Mouse (Mus musculus): ENCODE results near the gene Lce1f.

Gene Lce1f

DNA sequence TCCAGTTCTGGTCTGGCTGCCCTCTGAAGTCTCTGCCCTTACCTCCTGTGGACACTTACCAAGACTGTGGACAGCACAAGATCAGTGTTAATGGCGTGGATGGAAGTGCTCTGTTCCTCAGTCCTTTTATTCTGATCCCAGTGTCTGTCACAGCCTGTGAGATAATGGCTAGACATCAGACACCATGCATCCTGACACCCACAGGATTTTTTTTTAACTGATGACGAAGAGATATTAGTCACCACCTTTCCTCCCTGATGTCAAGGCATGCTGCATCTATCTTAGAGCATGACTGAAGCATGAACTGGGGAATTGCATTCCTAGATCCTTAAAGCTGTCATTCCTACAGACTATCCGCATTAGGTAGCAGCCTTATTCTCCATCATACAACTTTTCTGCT, at the start of gene Lce1f:
Lce1f (minus strand) TSS at position 101 of the 400 bp plus-strand sequence.
- no peak for DNase-seq

DNA sequence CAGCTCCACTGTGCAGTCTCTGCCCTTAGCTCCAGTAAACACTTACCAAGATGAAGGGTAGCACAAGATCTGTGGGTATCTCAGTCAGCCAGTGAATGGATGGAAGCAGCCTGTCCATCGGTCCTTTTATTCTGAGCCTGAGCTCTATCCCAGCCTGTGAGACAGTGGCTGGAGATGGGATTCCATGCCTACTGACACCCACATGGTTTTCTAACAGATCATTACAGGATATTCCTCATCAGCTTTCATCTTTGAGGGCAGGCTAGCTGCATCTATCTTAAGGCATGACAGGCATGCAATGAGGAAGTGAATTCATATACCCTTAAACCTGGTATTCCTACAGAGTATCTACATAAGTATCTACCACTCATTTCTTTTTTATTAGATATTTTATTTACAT, 44.8 kb upstream of the Lce1f start, which contains the start of gene Lce1h:
Lce1h (minus strand) TSS at position 101 of the 400 bp plus-strand sequence.
- DNase-seq = no peak

DNA sequence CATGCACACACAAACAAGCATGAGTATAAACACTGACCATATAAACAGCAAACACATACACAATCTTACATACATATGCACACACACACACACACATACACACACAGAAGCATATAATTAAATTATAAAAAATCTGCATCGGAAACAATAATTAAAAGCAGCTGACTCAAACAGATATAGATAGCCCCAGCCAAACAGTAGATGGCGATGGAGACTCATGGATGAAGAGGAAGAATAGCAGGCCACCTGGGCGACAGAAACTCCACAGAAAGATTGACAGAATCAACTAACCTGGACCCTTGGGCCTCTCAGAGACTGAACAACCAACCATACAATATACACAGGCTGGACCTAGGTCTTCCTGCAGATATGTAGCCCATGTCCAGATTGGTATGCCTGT, 33.0 kb upstream of the Lce1f start:
- no peak for DNase-seq

DNA sequence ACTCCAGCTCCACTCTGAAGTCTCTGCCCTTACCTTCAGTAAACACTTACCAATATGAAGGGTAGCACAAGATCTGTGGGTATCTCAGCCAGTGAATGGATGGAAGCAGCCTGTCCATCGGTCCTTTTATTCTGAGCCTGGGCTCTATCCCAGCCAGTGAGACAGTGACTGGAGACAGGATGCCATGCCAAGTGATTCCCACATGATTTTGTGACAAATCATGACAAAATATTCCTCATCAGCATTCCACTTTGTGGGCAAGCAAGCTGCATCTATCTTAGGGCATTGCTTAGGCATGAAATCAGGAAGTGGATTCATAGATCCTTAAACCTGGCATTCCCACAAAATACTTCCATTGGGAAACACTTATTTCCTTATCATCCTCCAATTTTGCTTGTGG, 32.1 kb upstream of the Lce1f start, which contains the start of gene Lce1g:
Lce1g (minus strand) TSS at position 101 of the 400 bp plus-strand sequence.
- DNase-seq = no peak

DNA sequence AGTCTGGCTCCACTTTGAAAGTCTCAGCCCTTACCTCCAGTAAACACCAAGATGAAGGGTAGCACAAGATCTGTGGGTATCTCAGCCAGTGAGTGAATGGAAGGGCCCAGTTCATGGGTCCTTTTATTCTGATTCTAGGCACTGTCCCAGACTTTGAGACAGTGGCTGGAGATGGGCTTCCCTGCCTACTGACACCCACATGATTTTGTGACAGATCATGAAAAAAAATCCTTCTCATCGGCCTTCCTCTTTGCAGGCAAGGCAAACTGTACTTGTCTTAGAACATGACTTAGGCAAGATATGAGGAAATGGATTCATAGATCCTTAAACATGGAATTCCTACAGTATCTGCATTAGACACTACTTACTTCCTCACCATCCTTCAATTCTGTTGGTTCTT, 18.8 kb upstream of the Lce1f start, which contains the start of gene Gm38119:
Gm38119 (minus strand) TSS at position 101 of the 400 bp plus-strand sequence.
- no peak for DNase-seq

DNA sequence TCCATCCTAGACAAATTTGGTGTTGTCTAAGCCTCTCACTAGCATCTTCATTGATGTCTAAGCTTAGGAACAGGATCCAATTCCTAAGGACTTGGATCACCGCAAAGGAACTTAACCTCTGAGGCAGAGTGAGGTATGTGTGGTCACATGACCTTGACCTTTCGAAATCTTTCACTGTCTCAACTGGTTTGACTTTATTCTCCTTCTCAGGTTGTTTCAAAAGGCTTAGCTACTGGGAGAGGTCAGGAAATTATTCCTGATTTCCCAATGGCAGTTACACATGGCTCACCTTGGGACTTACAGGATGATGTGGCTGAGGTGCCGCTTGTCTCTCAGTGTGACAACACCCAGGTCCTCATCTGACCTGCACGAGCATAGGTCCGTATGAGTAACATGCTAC, 2.5 kb upstream of the Lce1f start:
- DNase-seq = no peak

DNA sequence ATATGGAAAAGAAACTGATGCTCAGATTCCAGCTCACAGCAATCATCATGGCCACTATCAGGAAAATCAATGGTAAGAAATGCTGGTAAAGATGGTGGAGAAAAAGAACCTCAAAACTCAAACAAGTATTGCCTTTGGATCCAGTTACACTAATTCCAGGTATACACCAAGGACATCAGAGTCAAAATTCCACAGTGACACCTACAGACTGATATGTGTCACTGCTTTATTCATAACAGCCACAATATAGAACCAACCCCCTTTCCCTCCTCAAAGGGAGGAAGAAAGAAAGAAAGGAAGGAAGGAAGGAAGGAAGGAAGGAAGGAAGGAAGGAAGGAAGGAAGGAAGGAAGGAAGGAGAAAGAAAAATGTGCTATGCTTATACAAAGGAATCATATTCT, 5.0 kb downstream of the Lce1f start:
- no peak for DNase-seq

DNA sequence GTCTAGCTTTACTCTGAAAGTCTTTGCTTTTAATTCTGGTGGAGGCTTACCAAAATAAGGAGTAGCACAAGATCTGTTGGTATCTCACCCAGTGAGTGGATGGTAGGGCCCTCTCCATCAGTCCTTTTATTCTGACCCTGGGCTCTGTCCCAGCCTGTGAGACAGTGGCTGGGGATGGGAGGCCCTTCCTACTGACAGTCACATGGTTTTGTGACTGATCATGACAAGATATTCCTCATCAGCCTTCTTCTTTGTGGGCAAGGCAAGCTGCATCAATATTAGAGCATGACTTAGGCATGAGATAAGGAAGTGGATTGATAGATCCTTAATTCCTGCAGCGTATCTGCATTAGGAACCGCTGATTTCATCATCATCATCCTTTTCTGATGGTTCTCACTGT, 11.2 kb downstream of the Lce1f start, which contains the start of gene Lce1e:
Lce1e (minus strand) TSS at position 101 of the 400 bp plus-strand sequence.
- no peak for DNase-seq

DNA sequence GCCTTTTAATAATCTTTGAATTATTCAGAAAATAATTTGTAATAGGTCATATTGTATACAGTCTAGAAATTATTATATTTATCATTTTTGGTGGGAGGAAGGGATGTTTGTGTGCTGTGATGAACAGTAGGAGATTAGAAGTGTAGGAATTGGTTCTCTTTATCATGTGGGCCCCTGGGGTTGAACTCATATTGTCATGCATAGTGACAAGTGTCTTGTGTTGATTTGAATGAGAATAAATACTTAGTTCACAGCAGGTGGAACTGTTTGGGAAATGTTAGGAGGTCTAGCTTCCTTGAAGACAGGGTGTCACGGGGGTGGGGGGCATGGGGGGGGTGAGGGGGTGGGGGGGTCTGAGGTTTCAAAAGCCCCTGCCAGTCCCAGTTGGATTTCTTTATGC, 25.5 kb downstream of the Lce1f start:
- DNase-seq = no peak

DNA sequence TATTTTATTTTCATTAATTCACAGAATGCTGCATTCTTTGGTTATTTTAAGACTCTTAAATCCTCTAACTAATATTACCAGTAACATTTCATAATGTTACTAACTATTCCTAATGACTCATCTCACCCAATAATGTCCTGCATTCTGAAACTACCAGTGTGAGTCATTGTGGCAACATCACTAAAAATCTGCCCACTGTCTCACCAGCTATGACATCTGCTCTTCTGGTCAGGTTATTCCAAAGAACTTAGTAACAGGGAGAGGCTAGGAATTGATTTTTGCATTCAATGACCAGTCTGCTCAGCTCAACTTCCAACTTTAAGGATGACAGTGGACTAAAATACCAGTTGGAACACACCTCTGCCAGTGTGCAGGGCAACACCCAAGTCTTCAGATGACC, 28.5 kb downstream of the Lce1f start:
- no peak for DNase-seq

DNA sequence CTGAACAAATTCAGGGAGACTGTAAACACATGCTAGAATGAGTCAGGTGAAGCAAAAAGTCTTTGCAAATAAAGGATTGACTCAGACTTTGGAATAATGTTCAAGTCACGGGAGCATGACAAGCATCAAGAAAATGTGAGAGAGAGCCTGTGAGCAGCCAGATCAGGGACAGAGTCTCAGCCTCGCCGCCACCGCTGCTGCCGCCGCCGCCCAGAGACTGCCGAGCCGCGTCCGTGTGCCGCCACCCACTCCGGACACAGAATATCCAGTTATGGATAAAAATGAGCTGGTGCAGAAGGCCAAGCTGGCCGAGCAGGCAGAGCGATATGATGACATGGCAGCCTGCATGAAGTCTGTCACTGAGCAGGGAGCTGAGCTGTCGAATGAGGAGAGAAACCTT, 31.0 kb downstream of the Lce1f start:
- DNase-seq = peak; percentile 14

DNA sequence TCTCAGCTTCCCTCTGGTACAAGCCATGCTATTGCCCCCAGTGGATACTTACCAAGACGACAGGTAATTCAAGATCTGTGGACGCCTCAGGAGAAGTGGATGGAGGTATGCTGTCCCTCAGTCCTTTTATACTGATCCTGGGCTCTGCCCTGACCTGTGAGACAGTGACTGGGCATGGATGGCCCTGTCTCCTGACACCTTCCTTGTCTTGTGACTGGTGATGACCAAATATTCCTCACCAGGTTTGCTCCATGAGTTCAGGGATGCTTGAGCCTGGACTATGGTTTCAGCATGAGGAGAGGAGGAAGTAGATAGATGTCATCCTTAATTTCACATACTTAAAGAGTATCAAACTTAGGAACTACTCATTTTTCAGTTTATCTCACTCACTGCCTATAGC, 33.0 kb downstream of the Lce1f start, which contains the start of gene Lce1d:
Lce1d (minus strand) TSS at position 101 of the 400 bp plus-strand sequence.
- DNase-seq = no peak

DNA sequence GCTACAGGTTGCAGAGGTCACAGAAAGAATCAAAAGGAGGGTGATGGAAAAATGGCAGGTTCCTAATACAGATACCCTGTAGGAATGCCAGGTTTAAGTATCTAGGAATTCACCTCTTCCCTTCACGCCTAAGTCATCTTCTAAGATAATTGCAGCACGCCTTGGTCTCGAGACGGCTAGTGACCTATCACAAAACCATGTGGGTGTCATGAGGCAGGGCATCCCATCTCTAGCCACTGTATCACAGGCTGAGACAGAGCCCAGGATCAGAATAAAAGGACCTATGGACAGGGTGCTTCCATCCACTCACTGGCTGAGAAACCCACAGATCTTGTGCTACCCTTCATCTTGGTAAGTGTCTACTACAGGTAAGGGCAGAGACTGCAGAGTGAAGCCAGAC, 41.2 kb downstream of the Lce1f start, which contains the start of gene Lce1c:
Lce1c (plus strand) TSS at position 301 of the 400 bp plus-strand sequence.
- DNase-seq = no peak

DNA sequence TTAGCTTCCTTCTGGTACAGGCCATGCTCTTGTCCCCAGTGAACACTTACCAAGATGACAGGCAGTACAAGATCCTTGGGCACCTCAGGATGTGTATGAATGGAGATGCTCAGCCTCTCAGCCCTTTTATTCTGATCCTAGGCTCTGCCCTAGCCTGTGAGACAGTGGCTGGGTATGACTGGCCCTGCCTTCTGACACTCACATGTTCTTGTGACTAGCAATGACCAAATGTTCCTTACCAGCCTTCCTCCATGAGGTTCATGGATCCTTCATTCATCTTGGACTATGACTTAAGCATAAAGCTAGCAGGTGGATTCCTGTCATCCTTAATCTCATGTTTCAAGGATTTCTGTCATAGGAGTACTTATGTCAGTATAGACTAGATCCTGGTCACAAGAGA, 49.9 kb downstream of the Lce1f start, which contains the start of gene Lce1a2:
Lce1a2 (minus strand) TSS at position 101 of the 400 bp plus-strand sequence.
- no peak for DNase-seq

Data from kidney, postnatal 14 days (tissue).